Mouse (Mus musculus) kidney, adult 18-20 months (tissue): ENCODE measurements around the gene Myo1f.

ENCODE experiments used
- DNase-seq: peaks from one replicate; pipeline ENCODE4 v3.0.0; 2021

Gene Myo1f

DNA sequence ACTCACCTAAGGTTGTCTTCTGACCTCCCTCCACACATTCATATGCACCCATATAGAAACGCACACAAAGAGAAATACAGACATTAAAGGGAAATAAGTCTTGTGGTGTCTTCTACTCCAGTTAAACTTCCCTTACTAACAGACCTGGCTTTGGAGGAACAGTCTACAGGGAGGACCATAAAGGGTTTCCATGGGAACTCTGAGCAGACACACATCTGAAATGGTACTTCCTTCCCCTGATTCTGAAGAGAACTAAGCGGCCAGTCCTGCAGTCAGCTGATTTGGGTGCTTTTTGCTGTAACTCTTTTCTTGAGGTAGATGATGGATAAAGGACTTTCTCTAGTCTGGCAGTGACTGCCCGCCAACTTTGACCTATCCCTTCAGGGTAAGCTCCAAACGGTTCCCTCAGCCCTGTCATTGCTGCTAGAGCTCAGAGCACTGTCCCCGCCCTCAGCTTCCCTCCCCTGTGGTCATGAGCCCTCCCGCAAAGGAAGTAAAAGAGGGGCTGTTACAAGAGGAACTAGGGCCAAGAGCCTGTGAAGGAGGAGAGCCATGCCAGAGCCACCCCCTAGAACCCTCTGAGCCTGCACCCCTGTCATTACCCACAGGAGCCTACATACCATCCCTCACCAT lies at the start of gene Myo1f:
Gene Myo1f (plus strand): TSS at position 485 of the 633 bp plus-strand sequence.
- DNase-seq = peak; percentile 5

DNA sequence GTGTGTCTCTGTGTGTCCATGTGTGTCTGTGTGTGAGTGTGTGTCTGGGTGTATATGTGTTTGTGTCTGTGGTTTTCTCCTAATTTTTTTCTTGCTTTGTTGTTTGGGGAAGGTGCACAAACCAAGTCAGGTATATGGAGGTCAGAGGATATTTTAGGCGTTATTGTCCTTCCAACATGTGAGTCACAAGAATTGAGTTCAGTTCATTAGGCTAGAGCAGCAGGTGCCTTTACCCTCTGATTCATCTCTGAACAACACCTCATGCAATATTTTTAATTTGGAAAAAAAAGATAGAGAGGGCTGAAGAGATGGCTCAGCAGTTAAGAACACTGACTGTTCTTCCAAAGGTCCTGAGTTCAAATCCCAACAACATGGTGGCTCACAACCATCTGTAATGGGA lies 47.1 kb upstream of the Myo1f start:
- DNase-seq = no peak

DNA sequence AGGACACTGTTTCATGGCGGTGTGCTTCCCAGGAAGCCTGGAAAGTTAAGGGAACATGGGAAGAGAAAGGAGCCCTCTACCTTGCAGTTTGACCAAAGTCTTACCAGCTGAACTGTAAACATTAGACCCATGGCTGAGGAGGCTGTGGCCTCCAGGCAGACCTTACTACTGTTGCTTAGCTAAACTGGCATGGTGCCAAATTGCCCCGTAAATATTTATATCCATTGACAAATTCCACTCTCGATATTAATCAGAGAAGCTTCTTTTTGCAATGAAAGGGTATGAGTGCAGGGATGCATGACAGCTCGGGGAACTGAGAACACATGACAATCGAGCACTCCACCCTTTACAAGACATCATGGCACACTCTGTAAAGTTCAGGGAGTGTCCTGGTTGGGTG lies 45.3 kb upstream of the Myo1f start:
- no peak for DNase-seq

DNA sequence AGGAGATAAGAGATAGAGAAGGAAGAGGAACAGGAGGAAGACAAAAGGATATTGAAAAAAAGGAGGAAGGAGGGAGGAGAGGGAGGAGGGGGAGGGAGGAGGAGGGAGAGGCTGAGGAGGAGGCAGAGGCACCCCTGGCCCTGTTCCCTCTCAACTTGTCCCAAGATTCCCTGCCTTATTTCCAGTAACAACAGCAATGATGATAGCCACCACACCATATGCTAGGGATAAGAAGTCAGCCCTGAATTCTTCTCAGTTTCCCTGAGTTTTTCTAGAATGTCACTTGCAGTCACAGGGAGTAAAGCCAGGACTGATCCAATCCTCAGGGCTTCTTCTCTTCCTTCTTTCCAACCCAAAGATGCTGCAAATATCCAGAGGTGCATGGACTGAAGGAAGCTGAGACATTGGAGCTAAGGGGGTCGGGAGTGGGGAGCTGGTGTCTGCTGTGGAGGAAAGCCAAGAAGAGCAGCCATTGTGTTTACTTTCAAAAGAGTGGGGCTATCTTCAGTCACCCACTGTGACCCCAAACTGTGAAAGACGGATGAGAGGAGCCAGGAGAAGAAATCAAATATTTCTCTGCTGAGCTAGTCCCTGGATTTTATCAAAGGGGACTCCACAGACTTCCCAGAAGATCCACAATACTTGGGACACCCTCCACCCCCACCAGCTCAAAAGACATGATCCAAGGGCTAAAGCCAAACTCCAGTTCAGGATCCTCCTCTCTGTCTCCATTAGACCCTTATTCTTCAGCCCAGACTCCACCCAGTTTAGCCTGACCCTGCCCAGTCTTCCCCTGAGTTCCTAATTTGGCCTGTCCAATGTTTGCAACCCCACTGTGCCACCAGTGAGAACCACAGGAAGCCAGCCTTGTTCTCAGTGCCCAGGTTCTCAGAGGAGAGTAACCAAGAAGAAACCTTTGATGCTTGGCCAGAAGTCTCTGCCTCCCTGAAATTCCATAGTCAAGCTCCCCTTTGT lies 42.8 kb upstream of the Myo1f start:
- no peak for DNase-seq

DNA sequence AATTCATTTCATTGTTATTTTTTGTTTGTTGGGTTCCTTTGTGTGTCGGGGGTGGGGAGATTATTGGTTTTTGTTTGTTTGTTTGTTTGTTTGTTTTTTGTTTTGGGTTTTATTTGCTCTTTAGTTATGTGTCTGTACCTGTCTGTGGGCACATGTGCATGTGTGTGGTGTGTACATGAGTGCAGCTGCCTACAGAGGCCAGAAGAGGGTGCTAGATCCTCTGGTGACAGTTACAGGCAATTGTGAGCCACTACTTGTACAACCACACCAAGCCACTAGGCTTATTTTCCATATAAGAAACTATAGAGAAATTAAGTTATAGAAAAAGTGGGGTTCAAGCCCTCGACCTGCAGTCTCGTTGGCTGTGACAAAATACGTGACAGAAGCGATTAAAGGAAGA lies 41.6 kb upstream of the Myo1f start:
- no peak for DNase-seq

DNA sequence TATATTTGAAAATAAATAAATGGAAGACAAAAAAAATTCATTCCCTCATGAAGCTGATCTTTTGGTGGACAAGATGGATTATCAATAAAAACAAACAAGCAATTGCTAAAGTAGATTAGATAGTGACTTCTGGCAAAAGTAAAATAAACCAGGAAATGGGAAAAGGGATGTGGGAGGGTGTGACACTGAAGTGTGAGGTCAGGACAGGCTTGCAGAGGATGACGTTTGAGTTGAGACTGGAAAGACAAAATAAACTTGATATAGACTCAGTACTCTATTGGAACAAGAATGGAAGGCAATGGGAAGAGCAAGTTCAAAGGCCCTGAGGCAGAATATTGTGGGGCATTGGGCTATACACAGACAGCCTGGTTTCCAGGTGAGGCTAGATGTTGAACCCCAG lies 35.1 kb upstream of the Myo1f start:
- DNase-seq = no peak

DNA sequence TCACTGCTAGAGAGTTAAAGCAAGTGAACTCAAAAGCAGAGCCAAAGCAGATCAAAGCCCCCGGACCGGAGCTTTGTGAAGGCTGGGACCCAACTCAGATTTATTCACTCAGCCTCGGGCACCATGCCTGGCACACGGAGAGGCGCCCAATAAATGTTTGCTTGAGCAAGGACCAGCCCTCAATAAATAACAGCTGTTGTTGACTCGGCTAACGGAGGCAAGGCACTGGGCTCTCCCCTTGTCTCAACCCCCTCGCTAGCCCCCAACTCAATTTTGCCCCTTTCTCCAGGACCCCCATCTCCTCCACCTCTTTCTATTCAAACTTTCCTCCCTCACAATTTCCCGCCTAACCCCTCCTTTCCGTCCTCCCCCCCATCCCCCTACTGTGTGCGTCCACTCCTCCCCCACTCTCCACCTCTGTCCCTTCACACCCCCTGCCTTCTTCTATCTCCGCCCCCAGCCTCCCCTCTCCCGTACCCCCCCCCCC lies 32.0 kb upstream of the Myo1f start:
- DNase-seq = peak; percentile 8

DNA sequence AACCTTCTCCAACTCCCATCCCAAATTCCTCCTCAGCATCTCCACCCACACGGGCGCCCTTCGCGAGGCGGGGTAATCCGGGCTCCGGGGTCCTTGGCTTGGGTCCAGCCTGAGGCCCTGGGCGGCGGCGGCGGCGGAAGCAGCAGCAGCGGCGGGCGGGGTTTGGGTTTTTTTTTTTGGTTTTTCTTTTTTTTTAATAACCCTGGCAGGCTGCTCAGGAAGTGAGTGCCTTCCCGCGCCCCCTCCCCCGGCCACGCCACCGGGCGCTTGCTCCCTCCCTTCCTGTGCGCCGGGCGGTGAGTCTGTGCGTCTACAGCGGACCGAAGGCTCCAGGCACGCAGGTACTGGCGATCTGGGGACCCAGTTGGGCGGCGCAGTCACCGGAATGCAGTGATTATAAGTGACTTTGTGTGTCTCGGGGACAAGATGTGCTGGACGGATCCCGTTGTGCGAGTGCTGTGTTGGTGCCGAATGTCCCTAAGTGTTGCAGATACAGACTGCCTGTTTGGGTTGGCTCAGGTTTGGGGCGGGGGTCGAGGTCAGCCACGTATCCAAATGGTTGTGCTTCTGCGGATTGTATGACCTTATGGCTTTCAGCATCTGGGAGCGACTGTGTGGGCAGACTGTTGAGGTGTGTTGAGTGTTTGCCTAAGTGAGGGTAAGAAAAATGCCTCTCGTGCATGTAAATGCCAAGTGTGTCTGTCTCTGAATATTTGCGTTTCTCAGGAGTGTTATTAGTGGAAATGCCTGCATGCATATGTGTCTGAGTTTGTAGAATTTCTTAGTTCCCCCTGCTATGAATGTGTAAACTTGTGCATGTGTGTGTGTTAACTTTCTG lies 31.4 kb upstream of the Myo1f start, which contains the start of gene Adamts10:
Gene Adamts10 (plus strand): TSS at position 287 of the 838 bp plus-strand sequence.
- peak; percentile 71 for DNase-seq

DNA sequence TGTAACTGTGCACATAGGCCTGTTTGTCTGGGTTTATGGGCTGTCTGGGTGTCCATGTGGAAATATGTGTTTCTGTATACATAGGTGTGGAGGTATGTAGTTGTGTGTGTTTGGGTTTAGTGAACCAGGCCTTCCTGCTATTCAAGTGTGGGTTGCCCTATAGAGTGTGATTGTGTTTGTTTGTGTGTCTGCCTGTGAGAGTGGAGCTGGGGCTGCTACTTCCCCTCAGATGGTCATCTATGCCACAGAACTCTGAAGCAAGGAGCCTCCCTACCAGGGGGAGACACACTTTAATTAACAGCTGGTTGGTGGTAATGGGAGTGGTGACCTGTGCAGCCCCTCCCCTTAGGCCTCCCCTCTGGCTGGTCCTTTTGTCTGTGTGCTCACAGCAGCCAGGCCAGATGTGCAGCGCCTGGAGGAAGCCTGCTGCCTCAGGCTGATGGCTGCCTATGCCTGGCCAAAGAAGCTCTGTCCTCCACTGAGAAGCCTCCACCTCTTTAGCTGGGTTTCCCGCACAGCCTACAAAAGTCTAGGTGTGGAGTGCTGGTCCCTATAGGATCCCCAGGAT lies 30.6 kb upstream of the Myo1f start:
- no peak for DNase-seq

DNA sequence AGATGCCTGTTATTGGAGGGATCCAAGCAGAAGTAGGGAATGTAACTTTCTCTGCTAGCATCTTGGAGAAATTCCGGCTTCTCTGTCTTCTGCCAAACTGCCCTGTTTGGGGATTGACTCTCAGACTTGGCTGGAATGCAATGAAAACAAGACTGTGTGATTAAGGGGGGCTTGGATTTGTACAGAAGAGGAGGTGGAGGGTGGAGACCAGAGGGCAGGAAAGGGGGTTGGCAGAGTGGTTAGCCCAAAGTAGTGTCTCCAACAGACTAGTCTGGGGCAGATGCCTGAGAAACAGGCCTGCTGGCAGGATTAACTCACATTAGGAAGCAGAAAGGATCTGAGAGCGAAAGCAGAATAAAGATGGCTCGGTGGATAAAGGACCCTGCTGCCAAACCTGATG lies 29.0 kb upstream of the Myo1f start:
- DNase-seq = no peak

DNA sequence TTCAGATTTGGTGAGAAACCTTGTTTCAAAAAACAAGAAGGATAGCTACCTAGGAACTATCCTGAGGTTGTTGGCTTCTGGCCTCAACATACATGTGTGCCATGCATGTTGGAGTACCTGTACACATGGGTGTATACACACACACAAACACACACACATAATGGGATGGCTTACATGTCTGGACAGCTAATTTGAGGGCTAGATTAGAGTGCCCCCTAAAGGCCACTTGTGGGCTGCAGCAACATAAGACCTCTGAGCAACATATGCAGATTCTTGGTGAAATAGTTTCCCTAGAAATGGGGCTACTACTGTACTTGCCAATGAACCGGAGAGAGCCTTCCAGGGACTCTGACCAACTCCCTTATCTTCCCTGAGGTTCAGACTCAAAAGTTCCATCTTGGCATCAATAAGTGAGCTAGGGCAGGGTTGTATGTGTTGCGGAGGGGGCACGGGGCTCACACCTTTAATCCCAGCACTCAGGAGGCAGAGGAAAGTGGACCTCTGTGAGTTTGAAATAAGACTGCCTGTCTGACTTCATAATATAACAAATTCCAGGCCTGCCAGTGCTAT lies 16.3 kb upstream of the Myo1f start:
- peak; percentile 51 for DNase-seq

DNA sequence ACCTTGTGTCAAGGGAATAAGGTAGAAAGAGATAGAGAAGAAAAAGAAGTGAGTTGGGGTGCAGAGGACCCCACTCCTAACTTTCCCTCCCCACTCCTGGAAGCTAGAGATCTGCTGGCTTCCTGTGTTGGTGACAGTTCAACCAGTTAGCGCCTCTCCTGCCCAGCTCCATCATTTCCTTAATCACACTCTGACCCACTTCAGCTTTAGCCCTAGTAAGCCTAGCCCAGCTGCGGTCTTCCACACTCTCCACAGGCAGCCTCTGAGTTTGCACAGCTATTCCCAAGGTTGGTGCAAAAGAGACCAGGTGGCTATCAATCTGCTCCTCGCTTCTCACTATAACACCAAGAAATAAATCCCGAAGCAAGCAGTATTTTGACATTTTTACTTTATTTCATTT lies 15.6 kb upstream of the Myo1f start:
- DNase-seq = no peak

DNA sequence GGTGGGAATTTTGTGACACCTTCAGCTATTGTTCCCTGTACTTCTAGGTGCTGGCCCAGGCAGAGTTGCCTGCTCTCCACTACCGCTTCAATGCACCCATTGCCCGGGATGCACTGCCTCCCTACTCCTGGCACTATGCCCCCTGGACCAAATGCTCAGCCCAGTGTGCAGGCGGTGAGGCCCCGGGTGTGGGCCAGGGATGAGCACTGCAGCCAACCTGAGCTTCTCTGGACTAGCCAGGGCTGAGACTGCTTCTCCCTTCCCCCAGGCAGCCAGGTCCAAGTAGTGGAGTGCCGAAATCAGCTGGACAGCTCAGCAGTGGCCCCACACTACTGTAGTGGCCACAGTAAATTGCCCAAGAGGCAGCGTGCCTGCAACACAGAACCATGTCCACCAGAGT lies 6.3 kb upstream of the Myo1f start:
- no peak for DNase-seq

DNA sequence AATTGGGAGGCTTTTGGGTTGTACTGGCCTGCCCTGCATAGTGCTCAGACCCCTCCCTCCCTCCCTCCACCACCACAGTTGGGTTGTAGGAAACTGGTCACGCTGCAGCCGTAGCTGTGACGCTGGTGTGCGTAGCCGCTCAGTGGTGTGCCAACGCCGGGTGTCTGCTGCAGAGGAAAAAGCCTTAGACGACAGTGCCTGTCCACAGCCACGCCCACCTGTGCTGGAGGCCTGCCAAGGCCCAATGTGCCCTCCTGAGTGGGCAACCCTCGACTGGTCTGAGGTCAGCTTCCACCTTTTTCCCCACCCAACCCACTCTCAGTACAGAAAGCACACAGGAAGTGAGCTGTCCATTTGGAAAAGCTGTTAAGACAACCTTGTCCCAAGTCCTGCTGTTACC lies 5.1 kb upstream of the Myo1f start:
- no peak for DNase-seq

DNA sequence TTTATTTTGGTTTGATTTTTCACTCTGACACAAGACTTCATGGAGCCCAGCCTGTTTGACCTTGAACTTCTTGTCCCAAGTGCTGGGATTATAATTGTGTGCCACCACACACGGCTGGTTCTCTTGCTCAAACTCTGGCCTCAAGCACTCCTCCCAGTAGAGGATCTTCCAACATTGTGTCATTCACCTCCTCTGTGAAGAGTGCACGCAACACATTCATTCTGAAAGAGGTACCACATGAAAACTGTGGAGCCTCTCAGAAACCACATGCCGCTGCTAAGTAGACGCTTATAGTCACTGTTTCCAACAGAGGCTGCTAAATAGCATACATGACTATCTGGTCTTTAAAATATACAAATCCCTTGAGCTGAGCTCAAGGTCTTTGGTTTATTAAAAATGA lies 3.4 kb upstream of the Myo1f start:
- no peak for DNase-seq

DNA sequence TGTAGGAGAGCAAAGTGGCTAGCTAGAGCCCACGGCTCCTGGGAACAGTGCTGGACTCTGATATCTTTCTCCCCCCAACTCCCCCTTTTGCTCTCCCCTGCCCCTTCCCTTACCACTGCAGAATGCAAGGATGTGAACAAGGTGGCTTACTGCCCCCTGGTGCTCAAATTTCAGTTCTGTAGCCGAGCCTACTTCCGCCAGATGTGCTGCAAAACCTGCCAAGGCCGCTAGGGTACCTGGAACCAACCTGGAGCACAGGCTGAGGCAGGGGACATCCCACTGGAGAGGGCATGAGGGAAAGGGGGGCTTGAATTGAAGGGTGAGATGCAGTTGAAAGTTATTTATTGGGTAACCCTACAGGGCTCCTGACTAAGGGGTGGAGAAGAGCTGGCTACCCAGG lies 2.5 kb upstream of the Myo1f start:
- DNase-seq = peak; percentile 13

DNA sequence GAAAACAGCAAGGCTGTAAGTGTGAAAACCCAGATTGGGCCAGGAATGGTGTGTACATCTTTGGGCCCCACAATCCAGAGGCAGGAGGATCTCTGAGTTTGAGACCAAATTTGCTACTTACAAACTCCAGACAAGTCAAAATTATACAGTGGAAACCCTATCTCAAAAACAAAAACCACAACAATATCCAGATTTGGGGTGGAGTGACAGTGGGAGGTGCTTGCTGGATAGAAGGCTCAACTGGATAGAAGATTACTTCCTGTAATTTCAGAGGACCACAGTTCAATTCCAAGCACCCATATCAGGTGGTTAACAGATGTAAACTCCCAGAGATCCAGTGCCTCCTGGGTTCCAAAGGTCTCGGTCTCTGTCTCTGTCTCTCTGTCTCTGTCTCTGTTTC lies 971 bp upstream of the Myo1f start:
- DNase-seq = no peak

DNA sequence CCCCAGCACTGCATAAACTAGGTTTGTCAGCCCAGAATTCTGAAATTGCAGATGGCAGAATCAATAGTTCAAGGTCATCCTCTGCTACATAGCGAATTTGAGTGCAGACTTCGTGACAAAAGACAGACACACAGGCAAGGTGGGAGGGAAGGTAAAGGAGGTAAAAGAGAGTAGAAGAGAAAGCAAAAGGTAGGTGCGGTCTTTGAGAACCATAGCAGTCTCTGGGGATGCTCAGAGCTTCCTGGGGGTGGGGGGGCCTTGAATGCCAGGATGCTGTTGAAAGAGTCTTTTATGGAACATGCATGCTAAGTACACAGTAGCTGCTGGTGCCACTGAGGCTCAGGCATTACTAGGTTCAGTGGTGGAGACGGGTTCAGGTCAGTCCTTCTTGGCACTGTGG lies 2.4 kb downstream of the Myo1f start:
- no peak for DNase-seq

DNA sequence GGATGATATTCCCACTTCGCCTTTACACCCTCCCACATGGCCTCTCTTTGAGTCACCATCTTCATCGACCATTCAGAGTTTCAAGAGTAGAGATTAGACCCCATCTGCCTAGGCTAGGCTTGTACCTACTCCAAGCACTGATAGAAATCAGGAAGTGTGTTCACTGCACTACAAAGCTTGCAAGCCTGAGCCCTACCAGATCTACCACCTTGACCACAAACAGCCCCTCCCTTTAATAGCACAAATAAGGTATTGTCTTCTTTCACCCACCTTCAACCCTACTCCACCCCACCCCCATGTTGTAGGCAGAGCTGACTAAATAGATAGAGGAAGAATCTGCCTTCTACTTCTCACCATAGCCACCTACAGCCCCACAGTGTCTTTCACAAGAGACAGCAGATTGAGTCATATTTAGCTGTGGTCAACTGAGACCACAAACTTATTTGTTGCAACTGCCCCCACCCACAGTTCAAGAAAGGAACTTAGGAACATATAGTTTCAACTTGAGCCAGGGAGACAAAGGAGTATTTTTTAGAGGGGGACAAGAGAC lies 8.1 kb downstream of the Myo1f start:
- DNase-seq = no peak

DNA sequence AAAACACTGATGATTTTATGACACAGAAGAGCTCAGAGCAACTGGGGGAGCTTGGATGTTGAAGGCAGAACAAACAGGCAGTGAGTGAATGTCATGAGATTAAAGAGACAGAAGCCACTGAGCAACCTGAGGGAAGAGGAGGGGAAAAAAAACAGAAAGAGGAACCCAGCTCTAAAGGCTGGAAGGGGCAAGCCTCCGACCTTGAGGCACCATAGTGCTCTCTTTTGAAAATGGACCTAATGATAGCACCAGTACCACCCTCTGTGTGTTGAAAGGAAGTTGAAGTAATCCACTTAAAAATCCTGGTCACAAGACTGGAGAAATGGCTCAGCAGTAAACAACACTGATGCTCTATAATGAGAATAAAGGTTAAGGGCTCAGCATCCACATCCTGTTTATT lies 9.1 kb downstream of the Myo1f start:
- no peak for DNase-seq

DNA sequence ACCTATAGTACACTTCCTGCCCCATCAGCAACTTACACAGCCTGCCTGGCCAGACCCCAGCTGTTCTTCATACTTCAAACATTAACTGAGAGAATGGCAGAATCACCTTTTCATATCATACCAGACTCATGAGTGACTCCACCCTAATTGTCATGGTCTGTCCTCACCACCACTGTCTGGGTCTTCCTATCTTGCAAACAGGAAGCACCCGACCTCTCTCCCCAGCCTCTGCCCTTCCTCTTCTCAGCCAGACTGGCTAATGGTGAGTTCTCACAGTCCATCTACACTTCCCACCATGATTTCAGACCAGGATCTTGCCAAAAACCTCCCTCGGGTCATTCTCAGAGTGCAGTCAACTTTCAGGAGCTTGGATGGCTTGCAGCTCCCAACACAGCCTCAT lies 10.7 kb downstream of the Myo1f start:
- no peak for DNase-seq

DNA sequence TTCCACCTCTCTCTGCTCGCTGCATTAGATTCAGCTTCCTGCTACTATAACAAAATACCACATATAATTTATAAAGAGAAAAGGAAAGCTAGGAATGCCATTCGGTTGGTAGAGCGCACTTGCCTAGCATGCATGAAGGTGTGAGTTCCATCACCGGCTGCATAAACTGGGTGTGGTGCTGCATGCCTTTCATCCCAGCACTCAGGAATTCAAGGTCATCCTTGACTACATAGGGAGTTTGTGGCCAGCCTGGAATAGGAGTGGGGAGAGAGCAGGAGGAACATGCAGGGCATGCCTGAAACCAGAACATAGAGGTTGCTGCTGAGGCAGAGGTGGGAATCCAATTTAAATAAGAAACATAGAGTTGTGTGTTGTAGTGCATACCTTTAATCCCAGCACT lies 28.6 kb downstream of the Myo1f start:
- no peak for DNase-seq
